Mouse (Mus musculus) kidney, postnatal 0 days (tissue): Measurements from ENCODE around the gene Rilp. TPM values are rescaled to one million over a fixed set of nuclear protein-coding genes. Genes with fewer than 3 reads are reported as not detected.

Source experiments
- ATAC-seq: fragments of 200-750 bp; cut with Nextera tagmentation; replicated peaks from 2 replicates; pipeline ENCODE4 v1.8.0; 2017; ENCODE audit warnings: low read depth, moderate number of reproducible peaks, moderate TSS enrichment, moderate library complexity; ENCODE audit not compliant: low FRiP score
- DNase-seq: peaks from one replicate; pipeline ENCODE4 v3.0.0-alpha.2; 2016; ENCODE audit warnings: low spot score
- H3K27ac ChIP-seq: fragments of 300-500 bp; sonication (generic); 2 replicates; pipeline ENCODE4 v1.5.1; 2014; ENCODE audit warnings: mild to moderate bottlenecking
- H3K27me3 ChIP-seq: fragments of 300-500 bp; sonication (generic); 2 replicates; pipeline ENCODE4 v1.6.1; 2014; ENCODE audit warnings: low read length, mixed read lengths; ENCODE audit not compliant: insufficient read depth
- H3K36me3 ChIP-seq: fragments of 300-500 bp; sonication (generic); 2 replicates; pipeline ENCODE4 v1.6.1; 2014; ENCODE audit warnings: low read length, mixed read lengths; ENCODE audit not compliant: insufficient read depth
- H3K4me1 ChIP-seq: fragments of 300-500 bp; sonication (generic); replicated peaks from 2 replicates; pipeline ENCODE4 v1.6.1; 2014; ENCODE audit warnings: antibody characterized with exemption, low read length, mixed read lengths; ENCODE audit not compliant: insufficient read depth
- H3K4me2 ChIP-seq: fragments of 300-500 bp; sonication (generic); 2 replicates; pipeline ENCODE4 v1.6.1; 2014; ENCODE audit warnings: mild to moderate bottlenecking, low read length, moderate library complexity, mixed read lengths
- H3K4me3 ChIP-seq: fragments of 300-500 bp; sonication (generic); replicated peaks from 2 replicates; pipeline ENCODE4 v1.5.1; 2014; ENCODE audit warnings: low read depth, low read length
- H3K9ac ChIP-seq: fragments of 300-500 bp; sonication (generic); 2 replicates; pipeline ENCODE4 v1.6.1; 2014; ENCODE audit warnings: low read depth, low read length
- H3K9me3 ChIP-seq: fragments of 300-500 bp; sonication (generic); replicated peaks from 2 replicates; pipeline ENCODE4 v1.6.1; 2016; ENCODE audit warnings: low read length, inconsistent platforms, mixed read lengths
- CTCF ChIP-seq: IDR thresholded peaks from 2 replicates; pipeline ENCODE4 v1.5.1; 2016; ENCODE audit warnings: antibody characterized with exemption, low read depth, mild to moderate bottlenecking, moderate library complexity
- WGBS: fragments of 180-500 bp; shearing (Covaris S2); extraction: QIAGEN DNeasy Blood & Tissue Kit; methylation state at CpG from one replicate; pipeline ENCODE4 v1.1.7; 2014; 5-methylcytosine and 5-hydroxymethylcytosine counted together
- polyA plus RNA-seq: library from polyadenylated mRNA; unstranded; fragments of >200 nt; fragmentation: Nextera tagmentation; extraction: Ambion mirVana; gene quantifications from 2 replicates; pipeline ENCODE4 v1.2.1, GENCODE M21; 2015

Gene Rilp
- polyA plus RNA-seq, 1 experiment from 2014 or later, result 4.5 TPM

DNA sequence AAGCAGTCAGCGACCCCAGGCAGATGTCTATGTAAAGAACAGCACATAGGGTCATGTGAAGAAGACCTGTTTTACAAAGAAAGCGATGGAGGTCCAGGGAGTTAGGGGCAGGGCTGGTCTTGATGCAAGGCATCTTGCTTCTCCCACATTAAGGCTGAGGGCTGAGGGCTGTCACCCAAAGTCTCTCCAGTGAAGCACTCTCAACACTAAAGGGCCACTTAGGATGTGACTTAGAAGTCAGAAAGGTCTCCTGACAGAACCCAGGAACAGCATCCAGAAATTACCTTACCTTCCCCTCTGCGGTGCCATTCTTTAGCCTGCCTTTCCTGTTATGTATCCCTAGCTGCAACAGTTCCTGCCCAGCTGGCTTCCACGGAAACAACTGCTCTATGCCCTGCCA, 11.7 kb downstream of the Rilp start:
- Histone ChIP-seq H3K9ac (no peak overlapping the region), H3K27ac (no peak overlapping the region), H3K4me2 (no peak overlapping the region), H3K36me3 (no peaks in the 10 kb centered on the region), H3K4me1 (no peaks in the 10 kb centered on the region), H3K27me3 (no peaks in the 10 kb centered on the region), H3K4me3 (no peak overlapping the region), H3K9me3 (no peaks in the 10 kb centered on the region)
- DNase-seq, result no peak
- TF ChIP-seq CTCF, result no peak
- 89% methylated on average over 4 of the region's 4 CpGs for WGBS
- no peak for ATAC-seq

GRCm38 (mm10) chr11:75522793-75523192, 12.9 kb downstream of the Rilp start:
- DNase-seq (no peak), ATAC-seq (no peak)
- H3K4me1 ChIP-seq, result no peaks in the 10 kb centered on the region
- no peak overlapping the region for H3K9ac ChIP-seq
- 85% methylated on average over 2 of the region's 2 CpGs for WGBS
- H3K4me3 ChIP-seq, result no peak overlapping the region
- no peak overlapping the region for H3K27ac ChIP-seq
- no peaks in the 10 kb centered on the region for H3K36me3 ChIP-seq
- no peaks in the 10 kb centered on the region for H3K9me3 ChIP-seq
- no peak overlapping the region for H3K4me2 ChIP-seq
- no peak for TF ChIP-seq CTCF
- H3K27me3 ChIP-seq, result no peaks in the 10 kb centered on the region

DNA sequence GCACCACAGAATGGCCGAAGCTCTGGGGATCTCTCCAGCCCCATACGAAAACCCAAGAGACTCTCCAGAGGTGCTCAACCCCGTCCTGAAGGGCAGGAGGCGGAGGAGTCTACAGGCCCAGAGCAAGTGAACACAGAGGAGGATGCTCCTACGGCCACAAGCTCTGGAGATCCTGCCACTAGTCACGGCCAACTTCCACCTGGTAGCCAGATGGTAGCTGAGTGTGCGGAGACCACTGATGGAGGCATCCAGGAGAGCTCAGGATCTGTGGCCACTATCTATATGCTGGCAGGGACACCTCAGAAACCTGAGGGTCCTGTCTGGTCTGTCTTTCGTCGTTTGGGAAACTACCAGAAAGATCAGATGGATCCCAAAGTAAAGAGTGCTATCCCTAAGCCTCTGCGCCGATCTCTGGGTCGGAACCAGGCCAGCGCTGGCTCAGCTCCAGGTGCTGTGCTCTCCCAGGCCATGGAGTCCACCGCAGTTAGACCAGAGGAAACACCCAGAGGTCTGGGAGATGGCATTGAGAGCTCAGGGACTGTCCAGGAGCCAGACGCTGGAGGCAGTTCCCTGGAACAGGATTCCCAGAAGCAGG, 15.7 kb downstream of the Rilp start:
- DNase-seq (no peak), ATAC-seq (no peak)
- Histone ChIP-seq H3K9me3 (no peaks in the 10 kb centered on the region), H3K4me3 (no peak overlapping the region), H3K4me1 (no peaks in the 10 kb centered on the region), H3K27me3 (no peaks in the 10 kb centered on the region), H3K27ac (no peak overlapping the region), H3K9ac (no peak overlapping the region), H3K36me3 (no peaks in the 10 kb centered on the region), H3K4me2 (no peak overlapping the region)
- 88% methylated on average over 15 of the region's 15 CpGs for whole genome bisulfite sequencing
- no peak for TF ChIP-seq CTCF

- Histone ChIP-seq H3K36me3 (no peaks in the 10 kb centered on the region), H3K27ac (no peak overlapping the region), H3K9me3 (no peaks in the 10 kb centered on the region), H3K4me1 (no peaks in the 10 kb centered on the region), H3K9ac (no peak overlapping the region), H3K4me2 (no peak overlapping the region), H3K27me3 (no peaks in the 10 kb centered on the region), H3K4me3 (no peak overlapping the region)
- WGBS, result 71% methylated on average over 6 of the region's 6 CpGs
- no peak for DNase-seq
- no peak for TF ChIP-seq CTCF
- ATAC-seq, result no peak
Measured at GRCm38 (mm10) chr11:75526943-75527342, 17.0 kb downstream of the Rilp start.

GRCm38 (mm10) chr11:75529771-75530170, 19.9 kb downstream of the Rilp start:
- Histone ChIP-seq H3K36me3 (no peaks in the 10 kb centered on the region), H3K27ac (no peak overlapping the region), H3K9me3 (no peaks in the 10 kb centered on the region), H3K4me2 (no peak overlapping the region), H3K4me1 (peaks cover 6% of the 10 kb centered on the region; the same call in 1 of the 2 replicates), H3K4me3 (no peak overlapping the region), H3K9ac (no peak overlapping the region), H3K27me3 (no peaks in the 10 kb centered on the region)
- DNase-seq (no peak), ATAC-seq (no peak)
- WGBS, result 57% methylated on average over 4 of the region's 4 CpGs
- TF ChIP-seq CTCF, result no peak

DNA sequence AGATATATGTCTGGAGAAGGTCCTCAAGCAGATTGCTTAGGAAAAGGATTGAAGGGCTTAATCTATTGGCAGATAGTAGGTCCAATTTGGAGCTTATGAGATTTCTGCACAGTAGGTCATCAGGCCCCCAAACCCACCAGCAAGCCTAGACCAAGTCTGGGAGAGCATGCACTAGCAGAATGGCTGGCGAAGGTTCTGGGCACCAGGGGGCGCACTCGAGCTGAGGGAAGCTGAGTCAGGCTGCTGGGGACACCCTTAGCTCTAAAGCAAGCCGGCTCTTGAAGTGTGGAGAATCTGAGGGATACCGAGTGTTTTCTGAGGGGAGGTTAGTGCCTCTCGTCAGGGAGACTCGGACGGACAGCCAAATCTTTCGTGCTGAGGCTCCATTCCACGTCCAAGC, 20.4 kb downstream of the Rilp start:
- Histone ChIP-seq H3K36me3 (no peaks in the 10 kb centered on the region), H3K4me2 (peak overlapping the region; percentile 96), H3K4me3 (peak overlapping the region; percentile 59), H3K9ac (peak overlapping the region; percentile 70), H3K27me3 (no peaks in the 10 kb centered on the region), H3K4me1 (peaks cover 11% of the 10 kb centered on the region; the same call in 1 of the 2 replicates), H3K27ac (peak overlapping the region; percentile 68), H3K9me3 (no peaks in the 10 kb centered on the region)
- TF ChIP-seq CTCF, result peak; percentile 99
- DNase-seq (peak; percentile 92), ATAC-seq (no peak)
- under 1% methylated on average over 10 of the region's 10 CpGs for WGBS

GRCm38 (mm10) chr11:75530845-75531373, 21.0 kb downstream of the Rilp start:
- TF ChIP-seq CTCF, result no peak
- Histone ChIP-seq H3K36me3 (no peaks in the 10 kb centered on the region), H3K9me3 (no peaks in the 10 kb centered on the region), H3K4me2 (peak overlapping the region; percentile 96), H3K27ac (peak overlapping the region; percentile 68), H3K27me3 (no peaks in the 10 kb centered on the region), H3K4me1 (peaks cover 14% of the 10 kb centered on the region; the same call in 1 of the 2 replicates), H3K9ac (peak overlapping the region; percentile 70), H3K4me3 (peak overlapping the region; percentile 59)
- WGBS, result under 1% methylated on average over 31 of the region's 31 CpGs
- ATAC-seq (no peak), DNase-seq (no peak)
